Comparison of ENCODE assay signal across 19 mouse cellular contexts in genomic region chr3:136678386-136678785, GRCm38 (mm10). TPM values are rescaled to one million over a fixed set of nuclear protein-coding genes. Genes with fewer than 3 reads are reported as not detected.
DNase-seq lines count a peak whose midpoint lies in the region; ATAC-seq and TF ChIP-seq lines count a peak whose summit lies in the region.
"Had no signal": no experiment of that assay in that cellular context is flagged by ENCODE, and none has a peak within 500 bp of the region (broad histone marks: within the 10 kb centered on the region; RNA-seq: fewer than 3 reads in every experiment).

No protein-coding gene starts in this region.

- H3K36me3 ChIP-seq in lung, embryonic 16.5 days (ENCODE audit: control insufficient read depth, insufficient read depth, low read length) = no peaks in the 10 kb centered on the region
- H3K36me3 ChIP-seq: embryonic facial prominence, embryonic 15.5 days; heart, embryonic 12.5 days; limb, embryonic 15.5 days; stomach, embryonic 15.5 days had no signal

- intact Hi-C loops in gastrocnemius, adult 2 months (cut with DNase I) = no loop called here

- peak; percentile 78 for ATAC-seq in lung, embryonic 16.5 days (ENCODE audit: low read depth)
- ATAC-seq: activated CD4-positive, CD25-positive, alpha-beta regulatory T cell, adult 4 months; Patski had no signal

- no peak overlapping the region for H3K4me2 ChIP-seq in lung, embryonic 16.5 days (ENCODE audit: low read depth, low read length)
- H3K4me2 ChIP-seq: embryonic facial prominence, embryonic 15.5 days; heart, embryonic 12.5 days; limb, embryonic 15.5 days; stomach, embryonic 15.5 days had no signal

- WGBS in lung, embryonic 16.5 days = 34% methylated on average over 8 of the region's 8 CpGs

- no peak overlapping the region for H3K9ac ChIP-seq in lung, embryonic 16.5 days (ENCODE audit: low read length)
- H3K9ac ChIP-seq: embryonic facial prominence, embryonic 15.5 days; heart, embryonic 12.5 days; limb, embryonic 15.5 days; stomach, embryonic 15.5 days had no signal

- H3K9me3 ChIP-seq in lung, embryonic 16.5 days (ENCODE audit: control insufficient read depth, low read length) = no peaks in the 10 kb centered on the region
- H3K9me3 ChIP-seq: embryonic facial prominence, embryonic 15.5 days; heart, embryonic 12.5 days; limb, embryonic 15.5 days; stomach, embryonic 15.5 days had no signal

- no peak overlapping the region for H3K4me3 ChIP-seq in gastrocnemius, adult 2 months
- no peak overlapping the region for H3K4me3 ChIP-seq in lung, embryonic 16.5 days (ENCODE audit: low read length)
- H3K4me3 ChIP-seq: embryonic facial prominence, embryonic 15.5 days; heart, embryonic 12.5 days; limb, embryonic 15.5 days; stomach, embryonic 15.5 days had no signal

- no peak for TF ChIP-seq CTCF in gastrocnemius, adult 2 months (IDR thresholded peaks at IDR 0.05)

- no peaks in the 10 kb centered on the region for H3K27me3 ChIP-seq in lung, embryonic 16.5 days (ENCODE audit: control insufficient read depth, insufficient read depth, low read depth, low read length)
- H3K27me3 ChIP-seq: embryonic facial prominence, embryonic 15.5 days; heart, embryonic 12.5 days; limb, embryonic 15.5 days; Patski; stomach, embryonic 15.5 days had no signal

- H3K4me1 ChIP-seq in lung, embryonic 16.5 days (replicated peaks; ENCODE audit: control insufficient read depth, insufficient read depth, low read length) = peaks cover 23% of the 10 kb centered on the region

- peak; percentile 51 for DNase-seq in cerebellum, adult 11-12 months
- no peak for DNase-seq in cerebellum, adult 11 months
- peak; percentile 31 for DNase-seq in gastrocnemius, adult 2 months
- DNase-seq in gastrocnemius, postnatal 10 days = no peak
- DNase-seq in lung, postnatal 14 days = no peak
- peak; percentile 46 to 57 for DNase-seq in adrenal gland, postnatal 36 days
- no peak for DNase-seq in MN1 (ENCODE audit: low spot score)
- DNase-seq: kidney, adult 2 months; kidney, postnatal 14 days; layer of hippocampus, adult 9-11 months; right cerebral cortex, postnatal 14 days; thymus, adult 2 months had no signal

- no peak overlapping the region; the same call in 1 of the 2 replicates for H3K27ac ChIP-seq in gastrocnemius, adult 2 months
- no peak overlapping the region for H3K27ac ChIP-seq in lung, embryonic 16.5 days (ENCODE audit: low read length)
- H3K27ac ChIP-seq: embryonic facial prominence, embryonic 15.5 days; limb, embryonic 15.5 days; stomach, embryonic 15.5 days had no signal

RNA-seq across cellular contexts. Expression of gene Ppp3ca, which starts 8.5 kb away (rescaled TPM):
- 100 to 1,000 TPM; 152 to 154 TPM for total RNA-seq in gastrocnemius, adult 2 months (2021)
- 100 to 1,000 TPM; 161 to 166 TPM for total RNA-seq in gastrocnemius, postnatal 10 days (2021)
- 61.4 and 66.1 TPM in 2 replicates for polyA plus RNA-seq in lung, embryonic 16.5 days (2015; fragmentation: Nextera tagmentation; extraction: Ambion mirVana)
- 10 to 100 TPM; 35.1 to 67.2 TPM for total RNA-seq in adrenal gland, postnatal 36 days (2021)

Comparison
In these comparisons a context has a peak if more than half of its experiments do, and no peak if none do; other contexts are left out.
1. DNase-seq: peak in cerebellum, adult 11-12 months (single experiment), gastrocnemius, adult 2 months (single experiment) and adrenal gland, postnatal 36 days (2 of 2); none in cerebellum, adult 11 months (single experiment), gastrocnemius, postnatal 10 days (single experiment), lung, postnatal 14 days (single experiment) and MN1 (single experiment).